ENCODE assay signal across 20 mouse cellular contexts in genomic region chr13:113485511-113485910, GRCm38 (mm10).
A peak's percentile ranks its signal among the peaks of the same experiment; 100 is the strongest.
DNase-seq lines count a peak whose midpoint lies in the region; ATAC-seq and TF ChIP-seq lines count a peak whose summit lies in the region.
"Had no signal": no experiment of that assay in that cellular context is flagged by ENCODE, and none has a peak within 500 bp of the region (broad histone marks: within the 10 kb centered on the region; RNA-seq: fewer than 3 reads in every experiment).

No protein-coding gene starts in this region.

- H3K9ac ChIP-seq in liver, adult 2 months (ENCODE audit: low read depth, low read length) = no peak overlapping the region
- no peak overlapping the region for H3K9ac ChIP-seq in liver, embryonic 14.5 days (replicated peaks)
- H3K9ac ChIP-seq in forebrain, embryonic 12.5 days = no peak overlapping the region
- no peak overlapping the region for H3K9ac ChIP-seq in midbrain, postnatal 0 days (replicated peaks; ENCODE audit: low read length, poor library complexity, severe bottlenecking)
- H3K9ac ChIP-seq: embryonic facial prominence, embryonic 13.5 days; kidney, embryonic 15.5 days; midbrain, embryonic 13.5 days; stomach, embryonic 15.5 days had no signal

- H3K27ac ChIP-seq in liver, adult 2 months (replicated peaks; ENCODE audit: insufficient read depth, low read depth, low read length) = no peak overlapping the region
- no peak overlapping the region for H3K27ac ChIP-seq in liver, embryonic 14.5 days
- no peak overlapping the region for H3K27ac ChIP-seq in forebrain, embryonic 12.5 days
- no peak overlapping the region for H3K27ac ChIP-seq in midbrain, postnatal 0 days (ENCODE audit: low read depth, low read length)
- H3K27ac ChIP-seq: embryonic facial prominence, embryonic 13.5 days; hindbrain, embryonic 10.5 days; hindbrain, postnatal 0 days; kidney, embryonic 15.5 days; midbrain, embryonic 13.5 days; stomach, embryonic 15.5 days had no signal

- no peaks in the 10 kb centered on the region for H3K9me3 ChIP-seq in liver, embryonic 14.5 days (ENCODE audit: control insufficient read depth, low read length)
- no peaks in the 10 kb centered on the region for H3K9me3 ChIP-seq in forebrain, embryonic 12.5 days
- H3K9me3 ChIP-seq in midbrain, postnatal 0 days (ENCODE audit: low read length) = no peaks in the 10 kb centered on the region
- H3K9me3 ChIP-seq: stomach, embryonic 15.5 days had no signal

- H3K27me3 ChIP-seq in liver, adult 2 months (ENCODE audit: control insufficient read depth, insufficient read depth, low read length) = no peaks in the 10 kb centered on the region
- H3K27me3 ChIP-seq in liver, embryonic 14.5 days (ENCODE audit: control insufficient read depth, insufficient read depth, low read length) = no peaks in the 10 kb centered on the region
- H3K27me3 ChIP-seq in forebrain, embryonic 12.5 days = no peaks in the 10 kb centered on the region
- H3K27me3 ChIP-seq in midbrain, postnatal 0 days (ENCODE audit: insufficient read depth, low read length) = no peaks in the 10 kb centered on the region
- H3K27me3 ChIP-seq: embryonic facial prominence, embryonic 13.5 days; kidney, embryonic 15.5 days; midbrain, embryonic 13.5 days; stomach, embryonic 15.5 days had no signal

- peak; percentile 31; the same call in 1 of the 2 replicates for ATAC-seq in liver, embryonic 14.5 days (ENCODE audit: insufficient read depth)
- ATAC-seq in neutrophil, adult 5-6 weeks (ENCODE audit: extremely low read depth, insufficient number of reproducible peaks, low FRiP score, poor library complexity, severe bottlenecking) = peak; percentile 87
- no peak for ATAC-seq in forebrain, embryonic 12.5 days (ENCODE audit: low FRiP score)
- ATAC-seq in midbrain, postnatal 0 days (ENCODE audit: low FRiP score) = no peak
- ATAC-seq: forebrain, embryonic 16.5 days; hindbrain, postnatal 0 days; intestine, postnatal 0 days; midbrain, embryonic 13.5 days had no signal

- no peaks in the 10 kb centered on the region; the same call in 1 of the 2 replicates for H3K4me1 ChIP-seq in liver, adult 2 months (ENCODE audit: control insufficient read depth, insufficient read depth, low read length)
- peaks cover 0 to 3% of the 10 kb centered on the region in 2 experiments; a peak in 1 of 4 replicates for H3K4me1 ChIP-seq in liver, embryonic 14.5 days (replicated peaks; ENCODE audit: control insufficient read depth in 2 of 2, insufficient read depth in 2 of 2, low read length in 1 of 2)
- no peaks in the 10 kb centered on the region for H3K4me1 ChIP-seq in forebrain, embryonic 12.5 days
- no peaks in the 10 kb centered on the region for H3K4me1 ChIP-seq in midbrain, postnatal 0 days (ENCODE audit: insufficient read depth, low read length)
- H3K4me1 ChIP-seq: kidney, embryonic 15.5 days; midbrain, embryonic 13.5 days had no signal

- no peak overlapping the region for H3K4me2 ChIP-seq in liver, embryonic 14.5 days (ENCODE audit: low read depth)
- no peak overlapping the region for H3K4me2 ChIP-seq in forebrain, embryonic 12.5 days
- H3K4me2 ChIP-seq in midbrain, postnatal 0 days (ENCODE audit: low read depth, low read length, poor library complexity, severe bottlenecking) = no peak overlapping the region
- H3K4me2 ChIP-seq: embryonic facial prominence, embryonic 13.5 days; kidney, embryonic 15.5 days; midbrain, embryonic 13.5 days; stomach, embryonic 15.5 days had no signal

- H3K79me2 ChIP-seq in liver, adult 2 months (ENCODE audit: control insufficient read depth, insufficient read depth, low read length) = no peaks in the 10 kb centered on the region

- no peak for TF ChIP-seq POLR2A in liver, adult 2 months (IDR thresholded peaks at IDR 0.05; ENCODE audit: extremely low read depth, insufficient read depth, low read length)

- no peak overlapping the region for H3K4me3 ChIP-seq in liver, adult 2 months (ENCODE audit: insufficient read depth, low read depth, low read length)
- H3K4me3 ChIP-seq in liver, embryonic 14.5 days (ENCODE audit: insufficient read depth in 1 of 2, low read depth in 2 of 2, low read length in 2 of 2) = no peak overlapping the region
- no peak overlapping the region for H3K4me3 ChIP-seq in forebrain, embryonic 12.5 days (replicated peaks)
- H3K4me3 ChIP-seq in midbrain, postnatal 0 days (ENCODE audit: low read depth, low read length) = no peak overlapping the region
- H3K4me3 ChIP-seq: embryonic facial prominence, embryonic 13.5 days; hindbrain, embryonic 10.5 days; kidney, embryonic 15.5 days; midbrain, embryonic 13.5 days; stomach, embryonic 15.5 days had no signal

- TF ChIP-seq EP300 in liver, embryonic 14.5 days (IDR thresholded peaks at IDR 0.05; ENCODE audit: low read depth) = no peak

- no peaks in the 10 kb centered on the region for H3K36me3 ChIP-seq in liver, adult 2 months (ENCODE audit: control insufficient read depth, insufficient read depth, low read length)
- H3K36me3 ChIP-seq in liver, embryonic 14.5 days (replicated peaks; ENCODE audit: control insufficient read depth, insufficient read depth, low read depth) = no peaks in the 10 kb centered on the region
- H3K36me3 ChIP-seq in forebrain, embryonic 12.5 days (replicated peaks) = no peaks in the 10 kb centered on the region
- no peaks in the 10 kb centered on the region for H3K36me3 ChIP-seq in midbrain, postnatal 0 days (ENCODE audit: insufficient read depth, low read length)
- H3K36me3 ChIP-seq: embryonic facial prominence, embryonic 13.5 days; hindbrain, embryonic 10.5 days; kidney, embryonic 15.5 days; midbrain, embryonic 13.5 days; stomach, embryonic 15.5 days had no signal

- peak; percentile 38 for DNase-seq in liver, adult 2 months (ENCODE audit: extremely low read depth, low read depth, low spot score)
- no peak for DNase-seq in liver
- no peak for DNase-seq in liver, embryonic 14.5 days (ENCODE audit: low read depth in 3 of 3, low spot score in 3 of 3)
- DNase-seq in lung, postnatal 25 days (ENCODE audit: low spot score) = peak; percentile 48
- no peak for DNase-seq in cerebellum, postnatal 14 days
- no peak for DNase-seq in midbrain, postnatal 0 days (ENCODE audit: low spot score)
- DNase-seq: adrenal gland, adult 8-10 months; cerebellum, adult 8-10 months; gastrocnemius, postnatal 36 days; thymus, postnatal 14 days had no signal

- no peak for TF ChIP-seq CTCF in liver, adult 2 months (IDR thresholded peaks at IDR 0.05; ENCODE audit: low read depth, low read length)
- no peak for TF ChIP-seq CTCF in liver, embryonic 14.5 days (IDR thresholded peaks at IDR 0.05; ENCODE audit: low read depth)
- TF ChIP-seq CTCF in midbrain, postnatal 0 days (IDR thresholded peaks at IDR 0.05) = no peak

- WGBS in liver, adult 2 months = 80% methylated on average over 7 of the region's 7 CpGs
- 57% methylated on average over 7 of the region's 7 CpGs for WGBS in liver, embryonic 14.5 days (ENCODE audit: insufficient replicate concordance)
- WGBS in forebrain, embryonic 12.5 days = 92% methylated on average over 7 of the region's 7 CpGs
- WGBS in midbrain, postnatal 0 days = 89% methylated on average over 7 of the region's 7 CpGs

Comparison
In these comparisons a context has a peak if more than half of its experiments do, and no peak if none do; other contexts are left out.
1. DNase-seq: peak in liver, adult 2 months (single experiment) and lung, postnatal 25 days (single experiment); none in liver (single experiment), liver, embryonic 14.5 days (0 of 3), cerebellum, postnatal 14 days (0 of 2) and midbrain, postnatal 0 days (single experiment).
2. ATAC-seq: peak in liver, embryonic 14.5 days (single experiment) and neutrophil, adult 5-6 weeks (single experiment); none in forebrain, embryonic 12.5 days (single experiment) and midbrain, postnatal 0 days (single experiment).